Mouse (Mus musculus) neural tube, embryonic 15.5 days (tissue): ENCODE measurements at regions not wholly inside any gene's neighbourhood (a gene's known extent, or its start where the extent isn't known, plus 50 kb on each side); places are given as distances from the start of the nearest gene placed in this dataset.
"Not testable (repeated sequence)": the region's sequence is repeated elsewhere in the genome, so short reads cannot be mapped to it uniquely, and the experiment has no call there.

Experiments used
- ATAC-seq: fragments of 200-750 bp; cut with Nextera tagmentation; 2 replicates; pipeline ENCODE4 v1.8.0; 2017; ENCODE audit warnings: mild to moderate bottlenecking, moderate TSS enrichment, moderate library complexity; ENCODE audit not compliant: low FRiP score
- H3K27ac ChIP-seq: fragments of 300-500 bp; sonication (generic); replicated peaks from 2 replicates; pipeline ENCODE4 v1.5.1; 2015; ENCODE audit warnings: mild to moderate bottlenecking, inconsistent platforms
- H3K27me3 ChIP-seq: fragments of 300-500 bp; sonication (generic); replicated peaks from 2 replicates; pipeline ENCODE4 v1.6.1; 2015; ENCODE audit warnings: inconsistent platforms
- H3K36me3 ChIP-seq: fragments of 300-500 bp; sonication (generic); 2 replicates; pipeline ENCODE4 v1.6.1; 2015; ENCODE audit warnings: inconsistent platforms
- H3K4me1 ChIP-seq: fragments of 300-500 bp; sonication (generic); 2 replicates; pipeline ENCODE4 v1.6.1; 2015; ENCODE audit warnings: inconsistent platforms
- H3K4me2 ChIP-seq: fragments of 300-500 bp; sonication (generic); 2 replicates; pipeline ENCODE4 v1.6.1; 2015; ENCODE audit warnings: inconsistent platforms, mild to moderate bottlenecking, moderate library complexity
- H3K4me3 ChIP-seq: fragments of 300-500 bp; sonication (generic); replicated peaks from 2 replicates; pipeline ENCODE4 v1.5.1; 2015; ENCODE audit warnings: mild to moderate bottlenecking, inconsistent platforms
- H3K9ac ChIP-seq: fragments of 300-500 bp; sonication (generic); replicated peaks from 2 replicates; pipeline ENCODE4 v1.6.1; 2015; ENCODE audit warnings: mild to moderate bottlenecking, inconsistent platforms
- H3K9me3 ChIP-seq: fragments of 300-500 bp; sonication (generic); replicated peaks from 2 replicates; pipeline ENCODE4 v1.6.1; 2016; ENCODE audit warnings: inconsistent platforms
- WGBS: fragments of 180-500 bp; shearing (Covaris S2); methylation state at CpG from one replicate; pipeline ENCODE4 v1.1.7; 2015; ENCODE audit warnings: mixed read lengths; 5-methylcytosine and 5-hydroxymethylcytosine counted together

DNA sequence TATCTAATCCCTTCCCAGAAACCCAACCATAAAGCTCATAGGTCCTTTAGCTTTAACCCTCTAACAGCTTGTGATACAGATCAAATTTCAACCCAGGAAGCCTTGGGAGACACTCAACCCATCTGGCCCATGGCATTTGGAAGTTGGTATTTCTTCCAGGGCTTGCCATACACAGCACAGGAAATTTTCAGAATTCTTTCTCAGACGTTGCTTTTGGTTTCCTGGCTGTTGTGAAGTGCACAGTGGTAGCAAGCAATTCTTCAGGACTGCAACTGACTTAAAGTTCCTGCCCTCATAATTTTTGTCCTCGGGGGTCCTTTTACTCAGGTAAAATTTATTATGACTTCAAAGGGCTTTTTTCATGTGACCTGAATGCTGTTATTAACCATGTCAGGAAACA is 264.4 kb downstream of the Gxylt1 start:
- Histone ChIP-seq H3K4me1 (no peaks in the 10 kb centered on the region), H3K27me3 (no peaks in the 10 kb centered on the region), H3K27ac (no peak overlapping the region), H3K4me3 (no peak overlapping the region), H3K9me3 (no peaks in the 10 kb centered on the region), H3K36me3 (no peaks in the 10 kb centered on the region), H3K9ac (no peak overlapping the region), H3K4me2 (no peak overlapping the region)
- WGBS: 17% methylated on average over 2 of the region's 2 CpGs
- ATAC-seq: no peak

DNA sequence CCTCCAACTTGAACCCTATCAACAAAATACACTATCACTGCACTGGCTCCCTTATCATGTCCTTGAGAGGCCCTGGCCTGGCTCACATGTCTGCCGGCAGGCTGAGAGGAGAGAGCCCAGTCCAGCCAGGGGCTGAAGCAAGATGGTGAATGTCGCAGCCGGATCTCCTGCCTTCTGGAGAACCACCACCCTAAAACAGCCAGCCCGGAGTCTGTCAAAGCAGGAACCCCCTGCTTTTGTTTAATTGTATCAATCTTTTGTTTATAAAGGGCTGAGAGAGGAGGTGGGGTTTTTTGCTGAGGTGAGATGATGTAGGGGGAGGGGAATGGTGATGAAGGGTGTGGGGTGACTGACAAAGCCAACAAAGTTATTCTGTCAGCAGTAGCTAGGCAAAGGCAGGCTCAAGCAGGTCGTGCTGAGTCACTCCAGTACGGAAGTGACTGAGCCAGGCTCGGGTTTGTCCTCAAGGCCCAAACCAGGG is 269.2 kb downstream of the Gxylt1 start:
- Histone ChIP-seq H3K9ac (no peak overlapping the region), H3K4me2 (no peak overlapping the region), H3K36me3 (no peaks in the 10 kb centered on the region), H3K27me3 (no peaks in the 10 kb centered on the region), H3K9me3 (no peaks in the 10 kb centered on the region), H3K4me1 (peaks cover 13% of the 10 kb centered on the region), H3K4me3 (no peak overlapping the region), H3K27ac (no peak overlapping the region)
- WGBS: 61% methylated on average over 7 of the region's 7 CpGs
- ATAC-seq: no peak

DNA sequence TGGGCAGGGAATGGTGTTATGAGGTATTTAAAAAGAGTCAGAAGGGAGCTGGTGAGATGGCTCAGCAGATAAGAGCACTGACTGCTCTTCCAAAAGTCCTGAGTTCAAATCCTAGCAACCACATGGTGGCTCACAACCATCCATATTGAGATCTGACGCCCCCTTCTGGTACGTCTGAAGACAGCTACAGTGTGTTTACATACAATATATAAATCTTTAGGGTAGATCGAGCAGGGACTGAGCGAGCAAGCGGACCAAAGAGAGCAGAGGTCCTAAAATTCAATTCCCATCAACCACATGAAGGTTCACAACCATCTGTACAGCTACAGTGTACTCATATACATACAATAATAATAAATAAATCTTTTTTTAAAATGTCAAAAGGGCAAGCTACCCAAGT is 269.8 kb downstream of the Gxylt1 start:
- H3K4me1 ChIP-seq: peaks cover 14% of the 10 kb centered on the region
- H3K27me3 ChIP-seq, H3K9ac ChIP-seq, H3K36me3 ChIP-seq, H3K9me3 ChIP-seq, H3K27ac ChIP-seq, H3K4me2 ChIP-seq, ATAC-seq, H3K4me3 ChIP-seq: not testable (repeated sequence)
- WGBS: 87% methylated on average over 5 of the region's 5 CpGs

DNA sequence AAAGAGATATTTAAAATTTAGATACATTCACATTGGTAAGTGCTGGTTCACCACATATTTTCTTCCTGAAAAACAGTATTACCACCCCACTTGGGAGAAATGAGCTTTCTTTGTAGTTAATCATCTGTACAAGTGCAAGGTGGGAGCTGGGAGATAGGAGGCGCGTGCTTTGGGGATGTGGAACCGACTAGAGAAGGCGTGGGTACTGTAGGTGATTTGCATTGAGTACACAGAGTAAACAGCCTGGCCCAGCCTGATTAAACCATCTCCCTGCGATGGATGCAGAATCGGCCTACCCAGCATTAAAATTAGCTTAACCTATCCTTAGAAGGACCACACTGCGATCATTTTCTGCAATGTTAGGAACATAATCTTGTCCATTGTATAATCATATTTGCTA is 270.4 kb downstream of the Gxylt1 start:
- Histone ChIP-seq H3K9ac (no peak overlapping the region), H3K4me1 (peaks cover 20% of the 10 kb centered on the region), H3K27ac (no peak overlapping the region), H3K36me3 (no peaks in the 10 kb centered on the region), H3K9me3 (no peaks in the 10 kb centered on the region), H3K4me2 (no peak overlapping the region), H3K27me3 (no peaks in the 10 kb centered on the region), H3K4me3 (no peak overlapping the region)
- no peak for ATAC-seq
- WGBS: 82% methylated on average over 7 of the region's 7 CpGs

DNA sequence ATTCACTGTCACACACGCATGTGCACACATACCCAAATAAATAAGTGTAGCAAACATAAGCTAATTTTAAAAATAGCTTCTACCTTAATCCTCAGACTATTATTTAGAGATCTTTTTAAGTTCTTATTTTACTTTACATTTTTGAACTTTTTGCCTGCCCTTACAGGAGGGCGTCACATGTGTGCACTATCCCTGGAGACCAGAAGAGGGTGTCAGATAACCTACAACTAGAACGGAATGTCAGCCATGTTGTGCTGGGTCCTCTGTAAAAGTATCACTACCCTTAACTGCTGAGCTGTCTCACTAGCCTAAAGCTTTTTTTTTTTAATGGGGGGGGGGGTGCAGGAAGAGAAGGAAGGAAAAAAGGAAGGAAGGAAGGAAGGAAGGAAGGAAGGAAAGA is 271.7 kb downstream of the Gxylt1 start:
- H3K27ac ChIP-seq: no peak overlapping the region
- no peaks in the 10 kb centered on the region for H3K9me3 ChIP-seq
- H3K9ac ChIP-seq: no peak overlapping the region
- ATAC-seq: no peak
- H3K4me3 ChIP-seq: no peak overlapping the region
- WGBS: 89% methylated on average over 3 of the region's 3 CpGs
- peaks cover 20% of the 10 kb centered on the region for H3K4me1 ChIP-seq
- H3K27me3 ChIP-seq: no peaks in the 10 kb centered on the region
- H3K36me3 ChIP-seq: no peaks in the 10 kb centered on the region
- no peak overlapping the region for H3K4me2 ChIP-seq

DNA sequence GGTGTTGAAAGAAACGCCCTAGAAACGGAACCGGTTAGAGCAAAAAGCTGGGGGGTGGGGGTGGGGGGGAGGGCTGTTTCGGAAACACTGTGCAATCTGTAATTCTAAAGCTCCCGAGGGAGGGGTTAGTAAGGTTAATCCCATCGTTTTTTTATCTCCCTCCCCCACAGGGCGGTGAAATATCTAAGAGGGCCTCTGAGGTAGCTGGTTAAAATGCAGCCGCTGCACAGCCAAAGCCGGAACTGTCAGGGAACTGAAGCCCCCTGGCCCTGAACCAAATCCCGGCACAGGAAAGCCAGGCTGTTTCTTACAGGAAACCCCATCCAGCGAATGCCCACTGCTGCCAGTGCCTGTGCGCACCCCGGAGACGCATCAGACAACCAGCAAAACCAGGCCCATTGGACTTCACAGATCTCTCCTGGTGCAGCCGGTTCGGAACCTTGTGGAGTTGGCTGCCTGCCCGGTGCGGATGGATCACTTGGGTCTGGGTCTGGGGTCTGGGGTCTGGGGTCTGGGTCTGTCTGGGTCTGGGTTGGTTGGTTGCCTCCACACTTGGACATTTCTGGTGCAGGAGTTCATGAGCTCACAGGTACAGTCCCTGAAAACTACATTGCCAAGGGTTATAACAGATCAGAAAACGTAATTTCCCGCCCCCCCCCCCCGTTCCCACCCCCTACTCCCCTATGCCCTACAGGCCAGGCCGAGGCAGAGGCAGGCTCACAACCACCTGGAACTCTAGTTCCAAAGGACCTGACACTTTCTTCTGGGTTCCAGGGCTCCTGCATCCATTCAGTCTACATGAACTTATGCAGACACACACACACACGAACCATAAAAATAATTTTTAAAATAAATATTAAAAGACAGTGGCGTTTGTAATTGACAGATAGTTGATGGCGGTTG is 272.7 kb downstream of the Gxylt1 start:
- Histone ChIP-seq H3K9me3 (no peaks in the 10 kb centered on the region), H3K4me3 (peak overlapping the region; percentile 25), H3K4me1 (peaks cover 20% of the 10 kb centered on the region), H3K4me2 (peak overlapping the region; percentile 48), H3K9ac (peak overlapping the region; percentile 29; the same call in 1 of the 2 replicates), H3K27ac (peak overlapping the region; percentile 58; the same call in 1 of the 2 replicates), H3K27me3 (no peaks in the 10 kb centered on the region), H3K36me3 (no peaks in the 10 kb centered on the region)
- 31% methylated on average over 25 of the region's 25 CpGs for WGBS
- 0 out of 2 replicates have a peak, but pooled peaks have one; percentile 69 for ATAC-seq

DNA sequence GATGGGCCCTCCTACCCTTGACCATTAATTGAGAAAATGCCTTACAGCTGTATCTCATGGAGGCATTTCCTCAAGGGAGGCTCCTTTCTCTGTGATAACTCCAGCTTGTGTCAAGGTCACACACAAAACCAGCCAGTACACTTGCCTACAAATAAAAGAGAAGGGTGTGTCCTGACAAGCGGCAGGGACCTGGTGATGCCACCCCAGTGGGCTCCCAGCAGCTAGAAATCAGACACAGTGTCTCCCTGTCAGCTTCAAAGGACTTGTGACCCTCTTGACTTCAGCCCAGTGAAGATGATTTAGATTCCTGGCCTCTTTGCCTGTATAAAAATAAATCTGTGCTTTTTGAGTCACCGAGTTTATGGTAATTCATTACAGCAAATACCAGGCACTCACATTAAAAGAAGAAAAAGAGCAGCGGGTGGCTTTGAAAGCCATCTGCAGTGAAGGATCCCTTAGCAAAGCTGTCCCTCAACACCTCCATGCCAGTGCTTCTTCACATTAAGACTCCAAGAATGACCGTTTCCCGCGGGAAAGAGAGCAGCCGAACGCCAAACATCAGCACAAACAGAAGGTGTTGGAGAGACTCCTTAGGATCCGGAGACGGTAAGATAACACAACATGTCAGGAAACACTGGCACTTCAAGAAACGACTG is 273.5 kb downstream of the Gxylt1 start:
- peak overlapping the region; percentile 48 for H3K4me2 ChIP-seq
- H3K36me3 ChIP-seq: no peaks in the 10 kb centered on the region
- WGBS: 6% methylated on average over 11 of the region's 11 CpGs
- peak overlapping the region; percentile 29; the same call in 1 of the 2 replicates for H3K9ac ChIP-seq
- peak overlapping the region; percentile 58; the same call in 1 of the 2 replicates for H3K27ac ChIP-seq
- H3K4me3 ChIP-seq: peak overlapping the region; percentile 25
- no peaks in the 10 kb centered on the region for H3K9me3 ChIP-seq
- no peak for ATAC-seq
- no peaks in the 10 kb centered on the region for H3K27me3 ChIP-seq
- H3K4me1 ChIP-seq: peaks cover 20% of the 10 kb centered on the region

DNA sequence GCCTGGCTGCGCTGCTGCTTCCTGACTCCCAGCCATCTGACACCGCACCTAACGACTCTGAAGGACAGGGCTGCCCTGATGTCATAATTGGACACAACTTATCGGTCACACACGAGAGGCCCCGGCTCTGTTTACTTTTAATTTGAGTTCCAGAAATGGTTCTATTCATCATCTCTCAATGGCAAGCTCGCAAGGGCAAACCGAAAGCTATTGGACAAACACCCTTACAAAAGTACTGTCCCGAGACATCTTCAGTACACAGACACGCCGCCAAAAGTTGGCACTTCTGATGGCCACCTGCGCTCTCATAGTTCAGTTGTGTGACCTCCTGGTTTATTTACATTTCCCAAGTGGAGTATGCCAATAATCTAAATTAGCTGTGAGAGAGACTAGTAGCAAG is 274.9 kb downstream of the Gxylt1 start:
- WGBS: 45% methylated on average over 12 of the region's 12 CpGs
- Histone ChIP-seq H3K36me3 (no peaks in the 10 kb centered on the region), H3K9me3 (no peaks in the 10 kb centered on the region), H3K4me1 (peaks cover 20% of the 10 kb centered on the region), H3K4me3 (no peak overlapping the region), H3K9ac (no peak overlapping the region), H3K27ac (no peak overlapping the region), H3K27me3 (no peaks in the 10 kb centered on the region), H3K4me2 (0 out of 2 replicates have a peak overlapping the region, but pooled peaks have one; percentile 2)
- ATAC-seq: no peak

DNA sequence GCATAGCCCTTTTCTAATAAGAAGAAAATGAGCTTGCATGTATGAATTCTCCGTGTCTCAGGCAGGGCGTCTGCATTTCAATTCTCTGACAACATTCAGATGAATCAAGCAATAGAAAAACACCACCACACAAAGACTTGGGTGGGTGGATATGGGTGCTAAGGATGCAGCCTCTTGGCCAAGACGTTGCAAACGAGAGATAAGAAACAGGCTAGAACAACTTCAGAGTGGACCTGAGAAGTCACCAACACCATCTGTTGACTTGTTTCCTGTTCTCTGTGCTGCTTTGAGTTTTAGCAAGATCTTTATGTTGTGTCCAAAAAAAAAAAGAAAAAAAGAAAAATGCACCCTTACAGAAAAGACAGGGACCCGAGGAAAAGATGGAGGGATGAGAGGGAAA is 277.0 kb downstream of the Gxylt1 start:
- Histone ChIP-seq H3K27me3 (no peaks in the 10 kb centered on the region), H3K4me1 (peaks cover 34% of the 10 kb centered on the region), H3K27ac (no peak overlapping the region), H3K4me2 (no peak overlapping the region), H3K9ac (no peak overlapping the region), H3K9me3 (no peaks in the 10 kb centered on the region), H3K36me3 (no peaks in the 10 kb centered on the region), H3K4me3 (no peak overlapping the region)
- no peak for ATAC-seq
- WGBS: 86% methylated on average over 5 of the region's 5 CpGs

DNA sequence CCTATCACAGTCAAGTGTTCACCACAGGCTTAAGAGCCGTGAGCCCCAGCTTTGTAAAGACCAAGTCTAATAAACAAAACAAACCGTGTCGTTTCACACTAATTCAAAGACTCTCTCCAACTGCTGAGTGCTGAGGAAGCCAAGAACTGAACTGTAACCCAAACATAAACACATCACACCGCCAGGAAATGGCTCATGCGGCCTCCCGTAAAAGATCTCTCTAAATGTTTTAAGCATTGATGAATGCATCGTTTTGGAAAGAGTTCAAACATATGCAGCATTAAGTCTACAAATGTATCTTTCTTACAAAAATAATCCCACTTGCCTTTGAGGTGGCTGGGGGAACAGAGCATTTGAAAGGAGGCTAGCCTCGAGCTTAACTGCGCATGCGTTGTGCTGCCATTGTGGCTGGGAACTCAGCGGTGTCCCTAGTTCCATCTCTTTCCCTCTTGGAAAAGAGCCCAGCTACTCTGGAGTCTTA is 280.7 kb downstream of the Gxylt1 start:
- Histone ChIP-seq H3K27me3 (no peaks in the 10 kb centered on the region), H3K4me1 (peaks cover 14% of the 10 kb centered on the region; the same call in 1 of the 2 replicates), H3K4me3 (no peak overlapping the region), H3K4me2 (peak overlapping the region; percentile 26; the same call in 1 of the 2 replicates), H3K9ac (no peak overlapping the region), H3K27ac (peak overlapping the region; percentile 56), H3K9me3 (no peaks in the 10 kb centered on the region), H3K36me3 (no peaks in the 10 kb centered on the region)
- WGBS: 39% methylated on average over 11 of the region's 11 CpGs
- peak; percentile 80; the same call in 1 of the 2 replicates for ATAC-seq

DNA sequence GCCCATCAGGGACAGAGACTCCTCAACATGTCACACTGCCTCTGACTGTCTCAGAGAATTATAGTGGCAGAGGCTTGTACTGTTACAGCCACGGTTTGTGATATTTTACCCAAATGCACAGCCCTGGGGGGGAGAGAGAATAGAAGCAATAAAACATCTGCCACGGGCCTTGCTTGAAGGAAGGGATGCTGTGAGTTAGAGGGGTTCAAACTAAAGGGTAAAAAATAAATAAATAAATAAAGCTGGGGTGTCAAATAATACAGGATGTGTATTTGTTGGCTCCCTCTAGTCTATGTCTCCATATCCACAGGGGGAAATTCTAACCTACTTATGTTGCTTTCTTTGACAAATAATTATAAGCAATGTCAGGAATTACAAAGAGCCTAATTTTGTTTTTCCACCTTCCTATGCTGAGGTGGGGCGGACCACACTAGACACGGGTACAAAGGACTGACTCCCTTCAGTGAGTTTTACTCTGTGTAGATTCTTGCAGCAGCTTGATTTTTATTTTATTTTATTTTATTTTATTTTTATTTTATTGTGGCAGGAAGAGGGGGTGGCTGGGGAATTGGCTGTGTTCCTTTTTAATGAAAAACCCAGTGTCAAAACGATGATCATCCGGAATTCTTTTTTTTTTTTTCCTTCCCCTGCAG is 281.3 kb downstream of the Gxylt1 start:
- no peaks in the 10 kb centered on the region for H3K36me3 ChIP-seq
- H3K4me1 ChIP-seq: peaks cover 14% of the 10 kb centered on the region; the same call in 1 of the 2 replicates
- H3K9me3 ChIP-seq: no peaks in the 10 kb centered on the region
- H3K4me3 ChIP-seq: no peak overlapping the region
- WGBS: 33% methylated on average over 6 of the region's 6 CpGs
- no peak overlapping the region for H3K9ac ChIP-seq
- no peaks in the 10 kb centered on the region for H3K27me3 ChIP-seq
- H3K27ac ChIP-seq: peak overlapping the region; percentile 56
- H3K4me2 ChIP-seq: no peak overlapping the region; the same call in 1 of the 2 replicates
- ATAC-seq: no peak
